In the genomic region with DNA sequence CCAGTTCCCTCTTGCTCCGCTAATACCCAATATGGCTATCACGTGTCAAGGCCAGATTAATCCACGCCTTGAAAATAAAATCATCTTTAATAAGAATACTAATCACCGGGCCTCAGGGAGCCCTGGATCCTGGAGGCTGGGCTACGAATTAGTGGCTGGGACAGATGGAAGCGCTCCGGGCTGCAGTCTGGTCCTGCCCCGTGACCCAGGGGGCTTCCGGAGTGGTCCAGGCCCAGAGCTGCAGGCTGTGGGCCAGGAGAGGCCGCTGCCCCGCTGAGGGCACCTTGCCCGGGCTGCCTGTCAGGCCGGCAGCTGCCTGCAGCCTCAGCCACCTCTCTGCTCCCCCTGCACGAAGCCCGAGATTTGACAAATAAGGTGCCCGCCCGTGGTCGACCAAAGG, we compare ENCODE assay signal across 11 mouse cellular contexts. TPM values are rescaled to one million over a fixed set of nuclear protein-coding genes. Genes with fewer than 3 reads are reported as not detected.
DNase-seq lines count a peak whose midpoint lies in the region; ATAC-seq and TF ChIP-seq lines count a peak whose summit lies in the region.
"Had no signal": no experiment of that assay in that cellular context is flagged by ENCODE, and none has a peak within 500 bp of the region (broad histone marks: within the 10 kb centered on the region; RNA-seq: fewer than 3 reads in every experiment).

No protein-coding gene starts in this region.

- peaks cover 98% of the 10 kb centered on the region for H3K27me3 ChIP-seq in E14TG2a.4 (ENCODE audit: insufficient read depth, low read length)
- H3K27me3 ChIP-seq in heart, adult 2 months (ENCODE audit: control insufficient read depth, insufficient read depth, low read length), result no peaks in the 10 kb centered on the region; the same call in 1 of the 2 replicates
- 0 out of 2 replicates have a peak, but pooled peaks cover 5% of the 10 kb centered on the region for H3K27me3 ChIP-seq in lung, postnatal 0 days (replicated peaks; ENCODE audit: insufficient read depth, low read length)
- peaks cover 12% of the 10 kb centered on the region for H3K27me3 ChIP-seq in liver, postnatal 0 days (ENCODE audit: insufficient read depth, low read length)
- no peaks in the 10 kb centered on the region for H3K27me3 ChIP-seq in stomach, postnatal 0 days (ENCODE audit: control insufficient read depth, insufficient read depth, low read length)

- no peak overlapping the region for H3K27ac ChIP-seq in heart, adult 2 months
- no peak overlapping the region for H3K27ac ChIP-seq in lung, postnatal 0 days (ENCODE audit: low read length)
- H3K27ac ChIP-seq in liver, postnatal 0 days (ENCODE audit: low read depth), result no peak overlapping the region
- H3K27ac ChIP-seq in stomach, postnatal 0 days (replicated peaks), result no peak overlapping the region
- H3K27ac ChIP-seq: embryonic facial prominence, embryonic 15.5 days; liver, embryonic 13.5 days had no signal

- TF ChIP-seq EP300 in heart, adult 2 months (IDR thresholded peaks at IDR 0.05; ENCODE audit: insufficient read depth, low read depth, low read length), result no peak
- no peak for TF ChIP-seq EP300 in lung, postnatal 0 days (IDR thresholded peaks at IDR 0.05)
- no peak for TF ChIP-seq EP300 in liver, postnatal 0 days (IDR thresholded peaks at IDR 0.05; ENCODE audit: low read depth)
- TF ChIP-seq EP300 in stomach, postnatal 0 days (optimal IDR thresholded peaks at IDR 0.05), result no peak

- peak; percentile 48; the same call in 1 of the 2 replicates for ATAC-seq in lung, postnatal 0 days
- no peak for ATAC-seq in liver, postnatal 0 days
- ATAC-seq in stomach, postnatal 0 days (ENCODE audit: low FRiP score, low TSS enrichment), result no peak

- DNase-seq in cerebellum, adult 11-12 months, result peak; percentile 87
- DNase-seq in cerebellum, postnatal 4 days (ENCODE audit: low spot score in 2 of 2), result no peak
- peak; percentile 44 for DNase-seq in heart, adult 2 months
- DNase-seq in lung, postnatal 0 days (ENCODE audit: low spot score), result no peak
- DNase-seq in layer of hippocampus, adult 9-11 months, result no peak
- DNase-seq in liver, postnatal 0 days, result no peak
- DNase-seq in stomach, postnatal 0 days (ENCODE audit: low spot score), result no peak
- DNase-seq: liver, embryonic 13.5 days; thymus, adult 18-20 months had no signal

- no peak overlapping the region for H3K9ac ChIP-seq in heart, adult 2 months (ENCODE audit: low read depth, low read length)
- no peak overlapping the region for H3K9ac ChIP-seq in lung, postnatal 0 days (replicated peaks; ENCODE audit: low read depth)
- H3K9ac ChIP-seq in liver, postnatal 0 days (replicated peaks), result no peak overlapping the region
- no peak overlapping the region for H3K9ac ChIP-seq in stomach, postnatal 0 days (ENCODE audit: low read length)
- H3K9ac ChIP-seq: embryonic facial prominence, embryonic 15.5 days; liver, embryonic 13.5 days had no signal

- H3K4me2 ChIP-seq in lung, postnatal 0 days (replicated peaks; ENCODE audit: low read depth, low read length), result no peak overlapping the region
- H3K4me2 ChIP-seq in liver, postnatal 0 days (ENCODE audit: low read depth, low read length), result no peak overlapping the region
- H3K4me2 ChIP-seq in stomach, postnatal 0 days (replicated peaks; ENCODE audit: low read depth), result no peak overlapping the region
- H3K4me2 ChIP-seq: embryonic facial prominence, embryonic 15.5 days; liver, embryonic 13.5 days had no signal

- no peak for TF ChIP-seq CTCF in E14TG2a.4 (conservative IDR thresholded peaks at IDR 0.05; ENCODE audit: low read length)
- 0 out of 2 replicates have a peak, but pooled peaks have one; percentile 17 for TF ChIP-seq CTCF in heart, adult 2 months (IDR thresholded peaks at IDR 0.05)
- TF ChIP-seq CTCF in lung, postnatal 0 days (IDR thresholded peaks at IDR 0.05), result no peak
- no peak for TF ChIP-seq CTCF in liver, postnatal 0 days (IDR thresholded peaks at IDR 0.05; ENCODE audit: low read depth)
- no peak for TF ChIP-seq CTCF in stomach, postnatal 0 days (IDR thresholded peaks at IDR 0.05; ENCODE audit: low read depth)

- no peak for TF ChIP-seq POLR2A in heart, adult 2 months (IDR thresholded peaks at IDR 0.05; ENCODE audit: insufficient read depth, low read depth, low read length)

- H3K4me3 ChIP-seq in E14TG2a.4 (replicated peaks; ENCODE audit: low read length), result peak overlapping the region; percentile 67
- no peak overlapping the region for H3K4me3 ChIP-seq in heart, adult 2 months
- H3K4me3 ChIP-seq in lung, postnatal 0 days (ENCODE audit: low read depth, low read length), result no peak overlapping the region
- no peak overlapping the region for H3K4me3 ChIP-seq in liver, postnatal 0 days (ENCODE audit: low read depth, low read length)
- no peak overlapping the region for H3K4me3 ChIP-seq in stomach, postnatal 0 days (ENCODE audit: low read depth, low read length)
- H3K4me3 ChIP-seq: embryonic facial prominence, embryonic 15.5 days; liver, embryonic 13.5 days had no signal

- intact Hi-C loops in heart, adult 2 months (cut with DNase I), result no loop called here

- H3K79me2 ChIP-seq in heart, adult 2 months (replicated peaks; ENCODE audit: control insufficient read depth, insufficient read depth, low read length), result no peaks in the 10 kb centered on the region

- H3K4me1 ChIP-seq in E14TG2a.4 (replicated peaks; ENCODE audit: low read depth, low read length), result peaks cover 39% of the 10 kb centered on the region
- H3K4me1 ChIP-seq in heart, adult 2 months (ENCODE audit: control insufficient read depth, insufficient read depth, low read length), result no peaks in the 10 kb centered on the region
- H3K4me1 ChIP-seq in lung, postnatal 0 days (ENCODE audit: insufficient read depth, low read depth, low read length), result no peaks in the 10 kb centered on the region
- no peaks in the 10 kb centered on the region for H3K4me1 ChIP-seq in liver, postnatal 0 days (ENCODE audit: insufficient read depth)
- H3K4me1 ChIP-seq in stomach, postnatal 0 days (replicated peaks; ENCODE audit: control insufficient read depth, insufficient read depth), result no peaks in the 10 kb centered on the region
- H3K4me1 ChIP-seq: liver, embryonic 13.5 days had no signal

- WGBS in heart, adult 2 months, result 16% methylated on average over 18 of the region's 18 CpGs
- 12% methylated on average over 18 of the region's 18 CpGs for WGBS in lung, postnatal 0 days
- WGBS in liver, postnatal 0 days (ENCODE audit: insufficient replicate concordance), result 31% methylated on average over 18 of the region's 18 CpGs
- 17% methylated on average over 18 of the region's 18 CpGs for WGBS in stomach, postnatal 0 days

- H3K9me3 ChIP-seq in E14TG2a.4 (ENCODE audit: low read length), result no peaks in the 10 kb centered on the region
- no peaks in the 10 kb centered on the region for H3K9me3 ChIP-seq in lung, postnatal 0 days (ENCODE audit: low read length)
- H3K9me3 ChIP-seq in liver, postnatal 0 days (ENCODE audit: low read length), result no peaks in the 10 kb centered on the region
- no peaks in the 10 kb centered on the region for H3K9me3 ChIP-seq in stomach, postnatal 0 days (ENCODE audit: control insufficient read depth, low read length)
- H3K9me3 ChIP-seq: embryonic facial prominence, embryonic 15.5 days; liver, embryonic 13.5 days had no signal

- no peaks in the 10 kb centered on the region for H3K36me3 ChIP-seq in E14TG2a.4 (ENCODE audit: insufficient read depth, low read length)
- no peaks in the 10 kb centered on the region for H3K36me3 ChIP-seq in heart, adult 2 months (ENCODE audit: control insufficient read depth, insufficient read depth, low read length)
- no peaks in the 10 kb centered on the region for H3K36me3 ChIP-seq in lung, postnatal 0 days (ENCODE audit: insufficient read depth, low read length)
- H3K36me3 ChIP-seq in liver, postnatal 0 days (replicated peaks; ENCODE audit: insufficient read depth, low read length), result no peaks in the 10 kb centered on the region
- H3K36me3 ChIP-seq in stomach, postnatal 0 days (ENCODE audit: control insufficient read depth, insufficient read depth, low read length), result no peaks in the 10 kb centered on the region
- H3K36me3 ChIP-seq: embryonic facial prominence, embryonic 15.5 days; liver, embryonic 13.5 days had no signal

RNA-seq across cellular contexts. Expression of a gene that starts 13.9 kb away (rescaled TPM):
- not detected for total RNA-seq in heart, adult 2 months (2021)
- 0.08 TPM in 1 of 2 replicates, not detected in the other for polyA plus RNA-seq in heart, adult 2 months (2012; rRNA removed)
- 0.04 and 0.12 TPM in 2 replicates for polyA plus RNA-seq in lung, postnatal 0 days (2015; fragmentation: Nextera tagmentation; extraction: Ambion mirVana)
- 0.11 TPM in 2 replicates for polyA plus RNA-seq in liver, postnatal 0 days (2015; fragmentation: Nextera tagmentation; extraction: Ambion mirVana)
- 0.11 and 0.16 TPM in 2 replicates for polyA plus RNA-seq in stomach, postnatal 0 days (2015; fragmentation: Nextera tagmentation; extraction: Ambion mirVana)

RNA-seq across cellular contexts. Expression of a gene that starts 44.2 kb away (rescaled TPM):
- 10 to 100 TPM; 49.3 to 51.0 TPM for total RNA-seq in heart, adult 2 months (2021)
- polyA plus RNA-seq in heart, adult 2 months (2012; rRNA removed), result 46.8 and 50.2 TPM in 2 replicates
- 39.4 and 41.2 TPM in 2 replicates for polyA plus RNA-seq in lung, postnatal 0 days (2015; fragmentation: Nextera tagmentation; extraction: Ambion mirVana)
- 123 and 130 TPM in 2 replicates for polyA plus RNA-seq in liver, postnatal 0 days (2015; fragmentation: Nextera tagmentation; extraction: Ambion mirVana)
- 49.7 and 53.0 TPM in 2 replicates for polyA plus RNA-seq in stomach, postnatal 0 days (2015; fragmentation: Nextera tagmentation; extraction: Ambion mirVana)

RNA-seq across cellular contexts. Expression of a gene that starts 49.9 kb away (rescaled TPM):
- 10 to 100 TPM; 39.6 to 41.5 TPM for total RNA-seq in heart, adult 2 months (2021)
- 57.0 and 63.2 TPM in 2 replicates for polyA plus RNA-seq in heart, adult 2 months (2012; rRNA removed)
- 29.3 and 30.9 TPM in 2 replicates for polyA plus RNA-seq in lung, postnatal 0 days (2015; fragmentation: Nextera tagmentation; extraction: Ambion mirVana)
- polyA plus RNA-seq in liver, postnatal 0 days (2015; fragmentation: Nextera tagmentation; extraction: Ambion mirVana), result 122 and 136 TPM in 2 replicates
- polyA plus RNA-seq in stomach, postnatal 0 days (2015; fragmentation: Nextera tagmentation; extraction: Ambion mirVana), result 48.6 and 49.4 TPM in 2 replicates

RNA-seq across cellular contexts. Expression of a gene that starts 56.8 kb away (rescaled TPM):
- total RNA-seq in heart, adult 2 months (2021), result 10 to 100 TPM; 52.8 to 54.8 TPM
- polyA plus RNA-seq in heart, adult 2 months (2012; rRNA removed), result 70.8 and 74.0 TPM in 2 replicates
- 46.6 and 55.1 TPM in 2 replicates for polyA plus RNA-seq in lung, postnatal 0 days (2015; fragmentation: Nextera tagmentation; extraction: Ambion mirVana)
- polyA plus RNA-seq in liver, postnatal 0 days (2015; fragmentation: Nextera tagmentation; extraction: Ambion mirVana), result 196 and 200 TPM in 2 replicates
- 79.6 and 80.6 TPM in 2 replicates for polyA plus RNA-seq in stomach, postnatal 0 days (2015; fragmentation: Nextera tagmentation; extraction: Ambion mirVana)

Comparison
In these comparisons a context has a peak if more than half of its experiments do, and no peak if none do; other contexts are left out.
1. DNase-seq: peak in cerebellum, adult 11-12 months (single experiment) and heart, adult 2 months (2 of 2); none in cerebellum, postnatal 4 days (0 of 2), lung, postnatal 0 days (single experiment), layer of hippocampus, adult 9-11 months (single experiment), liver, postnatal 0 days (single experiment) and stomach, postnatal 0 days (single experiment).